Mouse (Mus musculus): ENCODE results near the gene Ucn3.

- TF ChIP-seq POLR2A (IDR thresholded peaks at IDR 0.05; ENCODE audit: borderline replicate concordance, insufficient read depth, low read length) = no peak
- TF ChIP-seq CTCF (IDR thresholded peaks at IDR 0.05; ENCODE audit: borderline replicate concordance, insufficient read depth, low read depth, low read length) = no peak
Measured at GRCm38 (mm10) chr13:3947267-3947666, 2.1 kb upstream of the Ucn3 start.
